Mouse (Mus musculus): ENCODE data around the gene Uhrf1bp1. TPM values are rescaled to one million over a fixed set of nuclear protein-coding genes. Genes with fewer than 3 reads are reported as not detected.
A peak's percentile ranks its signal among the peaks of the same experiment; 100 is the strongest.
"Not testable (repeated sequence)": the region's sequence is repeated elsewhere in the genome, so short reads cannot be mapped to it uniquely, and the experiment has no call there.

The Uhrf1bp1 gene
- polyA plus RNA-seq, 1 experiment from 2014 or later, result 4.9 TPM

DNA sequence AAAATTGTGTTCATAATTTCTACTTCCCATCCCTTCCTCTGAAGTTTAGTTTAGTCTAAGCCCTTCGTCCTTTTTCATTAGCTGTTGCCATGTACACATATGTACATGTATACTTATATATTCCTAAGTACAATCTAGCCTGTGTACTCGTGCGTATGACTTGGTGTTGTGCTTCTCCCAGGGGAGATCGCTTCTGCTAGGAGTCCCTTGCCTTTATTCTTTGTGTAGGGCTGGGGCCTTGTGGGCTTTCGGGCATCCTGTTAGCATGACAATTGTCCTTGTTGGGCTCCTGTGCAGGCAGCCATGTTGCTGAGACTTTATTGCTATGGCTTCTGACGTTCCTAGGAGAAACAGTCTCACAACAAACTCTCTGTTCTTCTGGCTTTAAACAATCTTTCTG, 28.7 kb upstream of the Uhrf1bp1 start:
- peak; percentile 55 for DNase-seq (ENCODE audit: low spot score)
- Histone ChIP-seq H3K9me3 (ENCODE audit: control insufficient read depth, low read length) (no peaks in the 10 kb centered on the region), H3K4me2 (replicated peaks; ENCODE audit: low read depth, low read length) (no peak overlapping the region), H3K9ac (ENCODE audit: low read depth, low read length) (no peak overlapping the region), H3K4me1 (replicated peaks; ENCODE audit: control insufficient read depth, insufficient read depth, low read length) (no peaks in the 10 kb centered on the region), H3K27ac (ENCODE audit: low read depth, low read length) (no peak overlapping the region), H3K27me3 (ENCODE audit: control insufficient read depth, insufficient read depth, low read length) (no peaks in the 10 kb centered on the region), H3K36me3 (ENCODE audit: control insufficient read depth, insufficient read depth, low read length) (no peaks in the 10 kb centered on the region), H3K4me3 (ENCODE audit: low read depth, low read length) (no peak overlapping the region)
- ATAC-seq (ENCODE audit: low FRiP score), result no peak
- WGBS, result 18% methylated on average over 6 of the region's 6 CpGs

DNA sequence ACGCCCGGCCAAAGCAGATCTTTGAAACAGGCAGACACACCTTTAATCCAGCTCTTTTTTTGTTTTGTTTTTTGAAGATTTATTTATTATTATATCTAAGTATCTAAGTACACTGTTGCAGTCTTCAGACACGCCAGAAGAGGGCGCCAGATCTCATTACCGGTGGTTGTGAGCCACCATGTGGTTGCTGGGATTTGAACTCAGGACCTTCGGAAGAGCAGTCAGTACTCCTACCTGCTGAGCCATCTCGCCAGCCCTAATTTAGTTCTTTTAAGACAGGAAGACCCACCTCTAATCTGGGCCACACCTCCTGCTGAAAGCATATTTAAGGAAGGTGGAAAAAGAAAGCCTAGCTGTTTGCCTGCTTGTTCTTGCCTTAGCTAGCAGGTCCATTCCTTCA, 25.8 kb upstream of the Uhrf1bp1 start:
- 51% methylated on average over 7 of the region's 7 CpGs for WGBS
- H3K27me3 ChIP-seq (ENCODE audit: control insufficient read depth, insufficient read depth, low read length), result no peaks in the 10 kb centered on the region
- H3K36me3 ChIP-seq (ENCODE audit: control insufficient read depth, insufficient read depth, low read length), result no peaks in the 10 kb centered on the region
- H3K27ac ChIP-seq (ENCODE audit: low read depth, low read length), result no peak overlapping the region
- peak; percentile 21 for DNase-seq (ENCODE audit: low spot score)
- no peaks in the 10 kb centered on the region for H3K4me1 ChIP-seq (replicated peaks; ENCODE audit: control insufficient read depth, insufficient read depth, low read length)
- H3K9me3 ChIP-seq (ENCODE audit: control insufficient read depth, low read length), result no peaks in the 10 kb centered on the region
- no peak overlapping the region for H3K4me3 ChIP-seq (ENCODE audit: low read depth, low read length)
- H3K4me2 ChIP-seq (replicated peaks; ENCODE audit: low read depth, low read length), result no peak overlapping the region
- no peak for ATAC-seq (ENCODE audit: low FRiP score)
- H3K9ac ChIP-seq (ENCODE audit: low read depth, low read length), result no peak overlapping the region

DNA sequence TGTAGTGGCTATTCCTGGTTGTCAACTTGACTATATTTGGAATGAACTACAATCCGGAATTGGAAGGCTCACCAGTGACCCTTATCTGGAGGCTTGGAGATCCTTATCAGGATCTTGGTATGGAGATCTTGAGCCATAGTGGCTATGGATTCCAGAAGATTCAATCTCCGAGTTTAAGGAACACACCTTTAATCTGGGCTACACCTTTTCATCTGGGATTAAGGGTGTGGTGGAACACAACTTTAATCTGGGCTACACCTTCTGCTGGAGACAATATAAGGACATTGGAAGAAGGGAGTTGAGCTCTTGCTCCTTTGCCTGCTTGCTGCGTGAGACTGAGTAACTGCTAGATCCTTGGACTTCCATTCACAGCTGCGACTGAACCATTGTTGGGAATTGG, 18.4 kb upstream of the Uhrf1bp1 start, which contains the start of gene Snrpc:
TSS of gene Snrpc (plus strand) at position 301 of the 400 bp plus-strand sequence.
- WGBS, result 91% methylated on average over 3 of the region's 4 CpGs
- not testable (repeated sequence) for H3K9ac ChIP-seq (ENCODE audit: low read depth, low read length); H3K9me3 ChIP-seq (ENCODE audit: control insufficient read depth, low read length); ATAC-seq (ENCODE audit: low FRiP score); H3K4me3 ChIP-seq (ENCODE audit: low read depth, low read length); H3K27ac ChIP-seq (ENCODE audit: low read depth, low read length); H3K4me1 ChIP-seq (replicated peaks; ENCODE audit: control insufficient read depth, insufficient read depth, low read length); H3K27me3 ChIP-seq (ENCODE audit: control insufficient read depth, insufficient read depth, low read length); H3K36me3 ChIP-seq (ENCODE audit: control insufficient read depth, insufficient read depth, low read length); DNase-seq (ENCODE audit: low spot score); H3K4me2 ChIP-seq (replicated peaks; ENCODE audit: low read depth, low read length)

DNA sequence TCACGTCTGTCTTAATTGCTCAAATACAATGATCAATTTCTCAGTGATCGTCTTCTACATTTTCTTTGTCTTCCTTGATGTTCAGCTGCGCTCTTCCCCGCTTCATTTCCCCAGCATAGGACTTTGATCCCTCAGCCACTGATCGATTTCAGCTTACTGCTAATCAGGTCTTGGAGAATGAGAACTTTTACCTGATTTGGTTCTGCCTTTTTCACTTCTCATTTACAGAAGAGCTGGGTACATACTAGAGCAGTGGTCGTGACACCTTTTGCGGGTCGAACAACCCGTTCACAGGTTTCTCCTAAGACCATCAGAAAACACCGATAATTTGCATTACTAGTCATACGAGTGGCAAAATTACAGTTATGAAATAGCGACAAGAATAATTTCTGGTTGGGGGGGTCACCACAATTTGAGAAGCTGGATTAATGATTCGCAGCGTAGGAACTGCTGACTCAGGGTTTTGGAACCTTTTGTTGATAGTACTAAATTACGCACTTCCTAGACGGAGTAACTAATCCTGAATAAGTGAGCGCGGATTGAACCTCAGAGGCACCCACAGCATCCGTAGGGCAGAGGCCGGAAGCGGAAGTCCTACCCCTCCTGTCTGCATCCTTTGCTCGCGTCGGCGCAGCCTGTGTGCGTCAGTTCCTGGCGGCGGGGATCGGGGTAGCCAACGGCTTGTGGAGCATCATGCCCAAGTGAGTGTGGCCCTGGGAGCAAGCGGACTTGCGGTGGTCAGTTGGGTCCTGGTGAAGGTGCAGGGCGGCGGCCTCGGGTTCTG, 16.6 kb upstream of the Uhrf1bp1 start:
- peak overlapping the region; percentile 80 for H3K9ac ChIP-seq (ENCODE audit: low read depth, low read length)
- peak overlapping the region; percentile 45; the same call in 1 of the 2 replicates for H3K27ac ChIP-seq (ENCODE audit: low read depth, low read length)
- no peaks in the 10 kb centered on the region for H3K4me1 ChIP-seq (replicated peaks; ENCODE audit: control insufficient read depth, insufficient read depth, low read length)
- 3% methylated on average over 35 of the region's 35 CpGs for WGBS
- DNase-seq (ENCODE audit: low spot score) (peak; percentile 94), ATAC-seq (ENCODE audit: low FRiP score) (peak; percentile 95)
- peak overlapping the region; percentile 65 for H3K4me2 ChIP-seq (replicated peaks; ENCODE audit: low read depth, low read length)
- H3K9me3 ChIP-seq (ENCODE audit: control insufficient read depth, low read length), result no peaks in the 10 kb centered on the region
- peak overlapping the region; percentile 83 for H3K4me3 ChIP-seq (ENCODE audit: low read depth, low read length)
- H3K27me3 ChIP-seq (ENCODE audit: control insufficient read depth, insufficient read depth, low read length), result no peaks in the 10 kb centered on the region
- peaks cover 2% of the 10 kb centered on the region; the same call in 1 of the 2 replicates for H3K36me3 ChIP-seq (ENCODE audit: control insufficient read depth, insufficient read depth, low read length)

DNA sequence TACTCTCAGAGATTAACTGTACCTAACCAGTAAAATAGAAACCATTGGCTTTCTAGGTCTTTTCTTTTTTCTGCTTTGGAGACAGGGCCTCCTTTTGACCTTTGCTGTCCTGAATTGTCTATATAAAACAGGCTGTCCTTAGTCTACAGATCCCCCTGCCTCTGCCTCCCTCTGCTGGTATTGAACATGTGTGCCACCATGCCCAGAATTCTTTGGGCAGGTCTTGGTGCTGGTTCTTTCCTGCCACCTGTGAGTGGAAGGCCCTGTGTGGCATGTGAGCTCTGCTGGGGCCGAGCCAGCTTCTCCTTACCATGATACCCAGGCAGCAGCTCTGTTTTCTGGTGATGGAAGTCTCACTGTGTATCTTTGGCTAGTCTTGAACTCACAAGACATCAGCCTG, 7.9 kb upstream of the Uhrf1bp1 start:
- Histone ChIP-seq H3K4me3 (ENCODE audit: low read depth, low read length) (no peak overlapping the region), H3K9me3 (ENCODE audit: control insufficient read depth, low read length) (no peaks in the 10 kb centered on the region), H3K4me2 (replicated peaks; ENCODE audit: low read depth, low read length) (no peak overlapping the region), H3K4me1 (replicated peaks; ENCODE audit: control insufficient read depth, insufficient read depth, low read length) (no peaks in the 10 kb centered on the region), H3K27ac (ENCODE audit: low read depth, low read length) (no peak overlapping the region), H3K9ac (ENCODE audit: low read depth, low read length) (no peak overlapping the region), H3K27me3 (ENCODE audit: control insufficient read depth, insufficient read depth, low read length) (no peaks in the 10 kb centered on the region), H3K36me3 (ENCODE audit: control insufficient read depth, insufficient read depth, low read length) (peaks cover 12% of the 10 kb centered on the region)
- no peak for ATAC-seq (ENCODE audit: low FRiP score)
- 94% methylated on average over 1 of the region's 1 CpGs for WGBS
- no peak for DNase-seq (ENCODE audit: low spot score)

DNA sequence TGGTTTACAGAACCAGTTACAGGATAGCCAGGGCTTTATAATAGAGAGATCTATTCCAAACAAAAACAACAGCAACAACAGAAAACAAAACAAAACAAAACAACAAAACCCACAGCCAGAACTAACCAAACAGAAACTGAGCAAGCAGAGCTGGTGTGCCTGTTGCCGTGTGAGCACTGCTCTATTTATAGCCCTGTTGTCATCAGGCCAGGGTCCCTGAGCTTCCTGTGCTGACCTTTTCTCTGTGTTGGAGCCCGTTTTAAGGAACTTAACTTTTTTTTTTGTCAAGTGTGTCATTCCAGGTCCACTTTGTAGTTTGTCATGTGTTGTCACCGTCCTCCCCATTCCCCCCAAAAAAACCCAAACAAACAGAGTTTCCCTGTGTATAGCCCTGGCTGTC, 5.2 kb upstream of the Uhrf1bp1 start:
- Histone ChIP-seq H3K27ac (ENCODE audit: low read depth, low read length) (no peak overlapping the region), H3K4me1 (replicated peaks; ENCODE audit: control insufficient read depth, insufficient read depth, low read length) (no peaks in the 10 kb centered on the region), H3K9me3 (ENCODE audit: control insufficient read depth, low read length) (no peaks in the 10 kb centered on the region), H3K4me3 (ENCODE audit: low read depth, low read length) (no peak overlapping the region), H3K36me3 (ENCODE audit: control insufficient read depth, insufficient read depth, low read length) (peaks cover 7% of the 10 kb centered on the region; the same call in 1 of the 2 replicates), H3K9ac (ENCODE audit: low read depth, low read length) (no peak overlapping the region), H3K27me3 (ENCODE audit: control insufficient read depth, insufficient read depth, low read length) (no peaks in the 10 kb centered on the region), H3K4me2 (replicated peaks; ENCODE audit: low read depth, low read length) (no peak overlapping the region)
- DNase-seq (ENCODE audit: low spot score), result no peak
- 84% methylated on average over 3 of the region's 3 CpGs for WGBS
- ATAC-seq (ENCODE audit: low FRiP score), result no peak

DNA sequence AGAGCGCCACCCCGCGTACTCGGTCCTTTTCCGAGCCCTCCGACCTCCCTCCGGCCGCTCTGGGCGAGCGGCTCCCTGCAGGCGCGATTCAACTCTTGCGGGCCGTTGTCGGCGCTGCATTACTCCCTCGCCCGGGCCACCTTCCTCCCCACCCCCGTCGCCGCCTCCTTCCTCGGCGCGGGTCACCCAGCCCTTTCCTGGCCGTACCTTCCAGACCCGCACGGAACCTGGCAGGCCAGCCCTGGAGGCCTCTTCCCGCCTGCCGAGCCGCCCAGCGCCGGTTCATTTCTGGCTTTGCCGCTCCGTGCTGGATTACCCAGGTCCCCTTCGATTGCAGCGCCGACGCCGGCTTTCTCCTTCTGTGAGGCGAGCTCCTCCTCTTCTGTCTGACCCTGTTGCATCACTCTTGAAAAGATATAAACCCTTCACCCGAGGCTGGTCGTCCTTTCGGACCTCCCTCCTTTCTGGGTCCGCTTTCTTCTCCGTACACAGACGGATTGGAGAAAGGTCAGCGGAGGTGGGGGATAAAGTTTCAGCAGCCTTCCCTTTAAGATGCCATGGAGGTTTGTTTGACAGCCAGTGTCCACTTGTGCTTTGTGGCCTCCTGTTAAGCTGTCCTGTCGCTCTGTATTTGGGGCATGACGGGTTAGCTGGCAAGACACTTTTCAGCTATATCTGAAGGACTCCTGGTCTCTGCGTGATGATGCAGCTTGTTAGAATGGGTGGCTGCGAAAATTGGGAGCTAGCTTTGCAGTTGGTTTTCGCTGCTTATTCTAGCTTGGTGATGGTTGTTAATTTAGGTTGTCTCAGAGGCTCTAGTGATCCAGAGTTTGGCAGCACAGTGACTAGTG, 782 bp downstream of the Uhrf1bp1 start:
- H3K27me3 ChIP-seq (ENCODE audit: control insufficient read depth, insufficient read depth, low read length), result no peaks in the 10 kb centered on the region
- peaks cover 9% of the 10 kb centered on the region for H3K4me1 ChIP-seq (replicated peaks; ENCODE audit: control insufficient read depth, insufficient read depth, low read length)
- ATAC-seq (ENCODE audit: low FRiP score) (peak; percentile 65), DNase-seq (ENCODE audit: low spot score) (peak; percentile 70)
- H3K9me3 ChIP-seq (ENCODE audit: control insufficient read depth, low read length), result no peaks in the 10 kb centered on the region
- 2% methylated on average over 51 of the region's 52 CpGs for WGBS
- H3K4me3 ChIP-seq (ENCODE audit: low read depth, low read length), result peak overlapping the region; percentile 89
- peak overlapping the region; percentile 83 for H3K4me2 ChIP-seq (replicated peaks; ENCODE audit: low read depth, low read length)
- 0 out of 2 replicates have a peak, but pooled peaks cover 2% of the 10 kb centered on the region for H3K36me3 ChIP-seq (ENCODE audit: control insufficient read depth, insufficient read depth, low read length)
- H3K27ac ChIP-seq (ENCODE audit: low read depth, low read length), result peak overlapping the region; percentile 81
- peak overlapping the region; percentile 90 for H3K9ac ChIP-seq (ENCODE audit: low read depth, low read length)

DNA sequence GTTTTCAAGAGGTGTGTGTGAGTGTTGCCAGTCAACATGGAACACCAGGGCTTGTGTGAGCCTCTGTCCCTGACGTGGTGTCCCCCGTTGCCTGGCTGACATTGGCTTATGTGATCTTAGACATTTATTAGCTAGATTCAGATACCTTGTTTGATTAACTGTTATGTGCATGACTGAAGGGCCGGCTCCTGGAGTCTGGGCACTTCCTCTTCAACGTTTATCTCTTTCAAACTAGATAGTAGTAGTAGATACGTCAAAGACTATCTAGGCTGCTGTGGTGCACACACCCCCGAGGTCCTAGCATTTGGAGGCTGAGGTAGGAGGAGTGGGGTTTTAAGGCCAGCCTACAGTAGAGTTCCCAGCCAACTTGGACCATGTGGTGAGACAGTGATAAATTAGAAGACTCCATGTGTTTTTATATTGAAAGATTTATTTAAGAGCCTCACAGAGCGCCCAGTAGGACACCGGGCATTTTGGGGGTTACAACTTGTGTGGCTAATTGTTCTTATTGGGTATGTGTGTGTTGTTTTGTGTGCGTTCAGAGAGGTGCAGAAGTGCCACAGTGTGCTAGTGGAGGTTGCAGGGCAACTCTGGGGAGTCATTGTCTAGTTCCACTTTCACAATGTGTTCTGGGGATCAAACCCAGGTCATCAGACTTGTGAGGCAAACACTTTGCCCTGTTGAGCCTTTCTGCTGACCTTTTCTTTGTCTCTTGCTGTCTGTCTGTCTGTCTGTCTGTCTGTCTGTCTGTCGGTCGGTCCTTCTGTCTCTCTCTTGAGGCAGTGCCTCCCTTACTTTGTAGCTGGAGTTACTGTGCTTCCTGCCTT, 1.6 kb downstream of the Uhrf1bp1 start:
- ATAC-seq (ENCODE audit: low FRiP score) (no peak), DNase-seq (ENCODE audit: low spot score) (no peak)
- H3K27me3 ChIP-seq (ENCODE audit: control insufficient read depth, insufficient read depth, low read length), result no peaks in the 10 kb centered on the region
- H3K4me3 ChIP-seq (ENCODE audit: low read depth, low read length), result peak overlapping the region; percentile 89
- H3K4me2 ChIP-seq (replicated peaks; ENCODE audit: low read depth, low read length), result peak overlapping the region; percentile 83
- no peaks in the 10 kb centered on the region for H3K9me3 ChIP-seq (ENCODE audit: control insufficient read depth, low read length)
- WGBS, result 52% methylated on average over 11 of the region's 11 CpGs
- H3K36me3 ChIP-seq (ENCODE audit: control insufficient read depth, insufficient read depth, low read length), result no peaks in the 10 kb centered on the region
- 0 out of 2 replicates have a peak overlapping the region, but pooled peaks have one; percentile 7 for H3K9ac ChIP-seq (ENCODE audit: low read depth, low read length)
- peaks cover 9% of the 10 kb centered on the region for H3K4me1 ChIP-seq (replicated peaks; ENCODE audit: control insufficient read depth, insufficient read depth, low read length)
- no peak overlapping the region for H3K27ac ChIP-seq (ENCODE audit: low read depth, low read length)
